Mouse (Mus musculus): ENCODE results near the gene Olfr282.
"Not testable (repeated sequence)": the region's sequence is repeated elsewhere in the genome, so short reads cannot be mapped to it uniquely, and the experiment has no call there.

The Olfr282 gene

GRCm38 (mm10) chr15:98430925-98431324 lies at the start of gene Olfr282:
Gene Olfr282, plus strand, starts transcription at chr15:98431225.
- in situ Hi-C loops (cut with MboI, MseI), result loop anchor here (10.0 kb wide), 2 partner anchors 1026 to 1104 kb away; no protein-coding TSS in a partner anchor

GRCm38 (mm10) chr15:98387621-98388020 lies 43.4 kb upstream of the Olfr282 start:
- in situ Hi-C loops (cut with MboI, MseI), result loop anchor here in 1 of 2 experiments (10.0 kb wide), 1 partner anchor 1917 kb away; the partner anchor contains the start of gene Mettl7a1

- in situ Hi-C loops (cut with MboI, MseI), result loop anchor here in 1 of 2 experiments (10.0 kb wide), 1 partner anchor 1915 kb away; the partner anchor contains the start of gene Mettl7a1
Observed at GRCm38 (mm10) chr15:98389796-98390195, 41.2 kb upstream of the Olfr282 start.

- in situ Hi-C loops (cut with MboI, MseI), result no loop called here
Observed at GRCm38 (mm10) chr15:98391081-98391902, 39.7 kb upstream of the Olfr282 start.

GRCm38 (mm10) chr15:98391903-98392187 lies 39.2 kb upstream of the Olfr282 start:
- in situ Hi-C loops (cut with MboI, MseI), result no loop called here

GRCm38 (mm10) chr15:98397136-98397535 lies 33.9 kb upstream of the Olfr282 start:
- in situ Hi-C loops (cut with MboI, MseI), result no loop called here

GRCm38 (mm10) chr15:98402356-98402755 lies 28.7 kb upstream of the Olfr282 start:
- in situ Hi-C loops (cut with MboI, MseI), result no loop called here

GRCm38 (mm10) chr15:98408406-98409060 lies 22.5 kb upstream of the Olfr282 start:
- in situ Hi-C loops (cut with MboI, MseI), result no loop called here

- in situ Hi-C loops (cut with MboI, MseI), result no loop called here
Observed at GRCm38 (mm10) chr15:98409635-98410034, 21.4 kb upstream of the Olfr282 start.

- in situ Hi-C loops (cut with MboI, MseI), result no loop called here
Observed at GRCm38 (mm10) chr15:98410249-98410648, 20.8 kb upstream of the Olfr282 start.

- in situ Hi-C loops (cut with MboI, MseI), result no loop called here
Observed at GRCm38 (mm10) chr15:98415996-98416395, 15.0 kb upstream of the Olfr282 start.

GRCm38 (mm10) chr15:98416802-98417201 lies 14.2 kb upstream of the Olfr282 start:
- in situ Hi-C loops (cut with MboI, MseI), result not testable (repeated sequence)

- in situ Hi-C loops (cut with MboI, MseI), result not testable (repeated sequence)
Observed at GRCm38 (mm10) chr15:98417285-98417684, 13.7 kb upstream of the Olfr282 start.

- in situ Hi-C loops (cut with MboI, MseI), result no loop called here
Observed at GRCm38 (mm10) chr15:98418096-98418495, 12.9 kb upstream of the Olfr282 start.

- in situ Hi-C loops (cut with MboI, MseI), result no loop called here
Observed at GRCm38 (mm10) chr15:98420897-98421296, 10.1 kb upstream of the Olfr282 start.

- in situ Hi-C loops (cut with MboI, MseI), result no loop called here
Observed at GRCm38 (mm10) chr15:98424326-98424725, 6.7 kb upstream of the Olfr282 start.

GRCm38 (mm10) chr15:98424753-98425152 lies 6.3 kb upstream of the Olfr282 start:
- in situ Hi-C loops (cut with MboI, MseI), result no loop called here

GRCm38 (mm10) chr15:98425188-98425587 lies 5.8 kb upstream of the Olfr282 start:
- in situ Hi-C loops (cut with MboI, MseI), result no loop called here

GRCm38 (mm10) chr15:98444561-98444960 lies 13.5 kb downstream of the Olfr282 start:
- in situ Hi-C loops (cut with MboI, MseI), result no loop called here

- in situ Hi-C loops (cut with MboI, MseI), result no loop called here
Observed at GRCm38 (mm10) chr15:98448521-98448920, 17.5 kb downstream of the Olfr282 start.

- in situ Hi-C loops (cut with MboI, MseI), result no loop called here
Observed at GRCm38 (mm10) chr15:98452288-98452687, 21.3 kb downstream of the Olfr282 start, which contains the start of gene Olfr281. Gene Olfr281, plus strand, starts transcription at chr15:98452588.

- in situ Hi-C loops (cut with MboI, MseI), result no loop called here
Observed at GRCm38 (mm10) chr15:98469596-98469995, 38.6 kb downstream of the Olfr282 start, which contains the start of gene OR5BS1P. Gene OR5BS1P, plus strand, starts transcription at chr15:98469896.

GRCm38 (mm10) chr15:98471539-98471938 lies 40.5 kb downstream of the Olfr282 start:
- in situ Hi-C loops (cut with MboI, MseI), result no loop called here
